Mouse (Mus musculus): ENCODE results near the gene Actl6b.
A peak's percentile ranks its signal among the peaks of the same experiment; 100 is the strongest.
"Not testable (repeated sequence)": the region's sequence is repeated elsewhere in the genome, so short reads cannot be mapped to it uniquely, and the experiment has no call there.

Actl6b gene

GRCm38 (mm10) chr5:137600619-137601364 lies 47.5 kb downstream of the Actl6b start, which contains the start of gene Mospd3:
Mospd3 (minus strand) TSS chr5:137601058.
- DNase-seq (ENCODE audit: low spot score in 2 of 2) = peak; percentile 97

GRCm38 (mm10) chr5:137601365-137601729 lies 48.0 kb downstream of the Actl6b start:
- DNase-seq (ENCODE audit: low spot score in 2 of 2) = no peak

DNA sequence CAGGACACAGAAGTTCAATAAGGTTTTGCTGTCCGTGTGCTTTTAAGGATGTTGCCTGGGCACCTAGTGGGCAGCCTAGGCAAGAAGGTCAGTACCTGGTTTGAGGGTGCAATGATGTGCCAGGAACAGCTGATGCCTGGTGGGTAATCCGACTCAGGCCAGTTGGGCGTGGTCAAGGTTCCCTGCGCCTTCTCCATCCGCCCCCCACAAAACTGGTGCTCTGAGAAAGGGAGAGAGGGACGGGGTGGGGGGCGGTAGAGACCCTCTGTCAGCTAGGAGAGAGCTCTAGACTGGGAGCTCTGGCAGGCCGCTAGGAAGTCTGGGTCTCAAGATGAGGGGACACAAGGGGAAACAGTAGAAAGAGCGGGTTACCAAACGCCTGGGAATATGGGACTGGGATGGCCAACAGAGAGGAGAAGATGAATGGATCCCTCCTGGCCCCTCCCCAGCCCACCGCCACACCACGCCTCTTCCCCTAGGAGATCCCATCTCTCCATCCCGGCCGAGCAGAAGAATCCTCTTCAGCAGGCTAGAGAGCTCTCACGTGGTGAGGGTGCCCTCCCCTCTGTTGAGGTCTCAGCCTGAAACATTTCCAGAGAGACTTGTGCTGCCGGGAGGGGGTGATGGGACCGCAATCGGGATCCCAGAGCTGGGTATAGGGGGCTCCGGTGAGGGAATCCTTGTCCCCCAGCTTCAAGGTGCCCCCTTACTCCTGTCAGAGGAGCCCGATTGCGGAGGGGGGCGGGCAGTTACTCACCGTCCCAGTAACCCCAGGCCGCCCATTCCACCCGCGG lies 54.7 kb downstream of the Actl6b start:
- no peak for DNase-seq (ENCODE audit: low spot score in 2 of 2)

DNA sequence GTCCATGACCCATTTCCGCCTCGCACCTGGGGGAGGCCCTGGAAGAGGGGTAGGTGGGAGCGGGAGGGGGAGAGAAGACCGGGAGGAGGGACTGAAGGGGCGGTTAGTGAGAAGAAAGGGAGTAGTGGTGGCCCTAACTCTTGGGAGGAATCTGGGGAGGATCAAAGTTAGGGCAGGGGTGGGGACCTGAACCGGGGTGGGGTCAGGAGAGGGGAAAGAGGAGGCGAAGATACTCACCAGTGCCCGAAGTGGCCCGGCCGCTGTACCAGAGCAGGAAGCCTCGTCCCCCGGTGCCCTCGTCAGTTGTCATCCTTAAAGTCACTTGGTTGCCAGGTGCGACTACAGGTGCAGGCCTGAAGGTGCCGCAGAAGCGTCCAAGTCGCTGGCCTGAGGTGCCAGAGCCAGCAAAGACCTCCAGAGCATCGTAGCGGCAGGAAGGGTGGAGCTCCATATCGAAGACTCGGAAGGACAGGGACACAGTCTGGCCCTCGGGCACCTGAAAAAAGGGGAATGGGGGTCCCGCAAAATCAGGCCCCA lies 55.4 kb downstream of the Actl6b start:
- DNase-seq (ENCODE audit: low spot score in 2 of 2) = no peak

DNA sequence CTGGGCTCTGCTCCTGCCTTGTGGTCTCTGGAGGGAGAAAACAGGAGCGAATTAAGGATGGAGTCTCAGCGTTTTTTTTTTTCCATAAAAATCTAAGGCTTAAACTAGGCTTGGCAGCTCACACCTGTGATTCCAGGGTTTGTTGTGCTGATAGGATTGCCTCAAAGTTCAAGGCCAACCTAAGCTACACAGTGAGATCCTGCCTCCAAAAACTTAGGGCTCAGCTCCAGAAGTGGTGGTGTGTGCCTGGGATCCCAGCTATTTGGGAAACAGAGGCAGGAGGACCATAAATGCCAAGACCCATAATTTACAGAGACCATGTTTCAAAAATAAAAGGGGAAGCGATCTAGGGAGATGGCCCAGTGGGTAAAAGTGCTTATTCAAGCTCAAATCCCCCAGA lies 56.0 kb downstream of the Actl6b start:
- DNase-seq (ENCODE audit: low spot score in 2 of 2) = no peak

GRCm38 (mm10) chr5:137610056-137610455 lies 56.7 kb downstream of the Actl6b start:
- no peak for DNase-seq (ENCODE audit: low spot score in 2 of 2)

GRCm38 (mm10) chr5:137610548-137611244 lies 57.4 kb downstream of the Actl6b start:
- DNase-seq (ENCODE audit: low spot score in 2 of 2) = no peak

- DNase-seq (ENCODE audit: low spot score in 2 of 2) = no peak
Measured at GRCm38 (mm10) chr5:137611245-137611602, 57.9 kb downstream of the Actl6b start.

DNA sequence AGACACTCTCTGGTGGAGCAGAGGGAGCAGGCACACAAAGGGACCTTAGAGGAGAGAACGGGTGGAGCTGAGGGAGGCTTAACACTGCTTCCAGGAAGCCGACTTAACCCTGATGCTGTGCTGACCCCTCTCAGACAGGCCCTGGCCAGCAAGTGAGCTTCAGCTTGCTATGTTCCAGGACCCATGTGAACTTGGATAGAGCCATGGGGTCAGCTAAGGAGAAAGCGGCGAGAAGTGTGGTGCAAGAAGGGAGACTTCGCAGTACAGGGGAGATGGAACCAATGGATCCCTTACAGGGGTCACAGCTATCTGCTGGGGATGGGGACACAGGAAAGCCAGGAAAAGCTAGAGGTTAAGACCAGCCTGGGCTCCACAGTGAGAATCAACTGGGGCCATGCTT lies 59.8 kb downstream of the Actl6b start:
- no peak for DNase-seq (ENCODE audit: low spot score in 2 of 2)

GRCm38 (mm10) chr5:137613550-137613949 lies 60.2 kb downstream of the Actl6b start, which contains the start of gene Pcolce:
Pcolce (minus strand) TSS chr5:137613784.
- DNase-seq (ENCODE audit: low spot score in 2 of 2) = no peak

GRCm38 (mm10) chr5:137614921-137615320 lies 61.6 kb downstream of the Actl6b start:
- not testable (repeated sequence) for DNase-seq (ENCODE audit: low spot score in 2 of 2)

DNA sequence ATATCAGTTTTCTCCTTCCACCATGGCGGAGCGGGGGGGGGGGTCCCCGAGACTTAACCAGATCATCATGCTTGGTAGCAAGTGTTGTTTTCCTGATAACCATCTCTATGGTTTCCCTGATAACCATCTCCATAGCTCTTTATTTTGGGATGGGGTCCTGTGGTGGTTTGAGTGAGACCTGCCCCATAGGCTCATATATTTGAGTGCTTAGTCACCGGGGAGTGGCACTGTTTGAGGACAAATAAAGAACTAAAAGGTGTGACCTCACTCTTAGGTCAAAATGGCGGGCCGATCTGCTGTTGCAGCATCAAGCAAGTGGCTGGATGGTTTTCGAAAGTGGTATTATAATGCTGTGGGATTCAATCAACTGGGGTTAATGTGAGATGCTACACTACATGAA lies 62.0 kb downstream of the Actl6b start:
- no peak for DNase-seq (ENCODE audit: low spot score in 2 of 2)
